Mouse (Mus musculus) stomach, postnatal 0 days (tissue): ENCODE measurements around the gene Sass6.

ENCODE experiments used
- CTCF ChIP-seq: IDR thresholded peaks from 2 replicates; pipeline ENCODE4 v1.5.1; 2016; ENCODE audit warnings: antibody characterized with exemption, low read depth, mild to moderate bottlenecking, moderate library complexity
- EP300 ChIP-seq: optimal IDR thresholded peaks from 2 replicates; pipeline ENCODE3; 2016; ENCODE audit warnings: antibody characterized with exemption

GRCm38 (mm10) chr3:116601781-116602180 is 7.0 kb downstream of the Sass6 start:
- TF ChIP-seq CTCF (no peak), EP300 (no peak)
